Mouse (Mus musculus) urinary bladder, postnatal 4 days (tissue): ENCODE data around the gene Plin4.

ENCODE experiments used
- DNase-seq, 2 experiments: peaks; one replicate each; pipeline ENCODE4 v3.0.0; 2021 to 2022; ENCODE audit warnings: low spot score in 2 of 2

The Plin4 gene

DNA sequence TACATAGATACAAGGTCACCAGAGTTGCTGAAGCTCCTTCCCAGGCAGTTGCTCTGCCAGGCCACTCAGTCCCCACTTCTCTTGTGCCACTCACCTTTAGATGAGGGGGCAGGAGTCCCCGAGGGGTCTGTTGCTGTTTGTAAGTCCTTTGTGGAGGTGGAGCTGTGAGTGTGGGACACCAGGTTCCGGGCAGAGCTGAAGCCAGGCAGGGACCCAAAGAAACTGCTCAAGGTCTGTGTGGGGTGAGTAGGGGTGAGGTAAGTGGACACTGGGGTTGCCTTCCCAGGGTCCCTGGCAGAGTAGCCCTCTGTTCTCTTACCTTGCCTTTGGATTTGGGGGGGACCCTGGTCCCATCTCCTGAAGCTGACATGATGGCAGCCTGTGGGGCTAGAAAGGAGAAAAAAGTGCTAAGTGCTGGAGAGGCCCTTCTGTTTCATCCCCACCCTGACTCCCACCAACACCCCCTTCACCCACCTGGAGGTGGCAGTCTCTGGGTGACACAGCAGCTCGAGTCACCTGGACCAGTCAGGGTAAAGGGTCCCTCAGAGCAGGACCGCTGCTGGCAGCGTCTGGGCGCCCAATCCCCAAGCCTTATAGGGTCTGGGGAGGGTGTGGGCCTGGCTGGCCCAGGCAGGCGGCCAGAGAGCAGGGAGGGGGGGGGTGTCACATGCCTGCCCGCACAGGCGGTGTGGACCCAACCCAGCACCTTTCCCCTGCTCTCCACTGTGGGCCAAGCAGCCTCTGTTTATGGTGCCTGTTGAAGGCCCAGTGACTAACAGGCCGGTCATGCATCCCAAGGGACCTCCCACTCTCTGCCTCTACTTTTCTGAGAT, at the start of gene Plin4:
Gene Plin4 (minus strand): TSS at position 585 of the 833 bp plus-strand sequence.
- no peak for DNase-seq

DNA sequence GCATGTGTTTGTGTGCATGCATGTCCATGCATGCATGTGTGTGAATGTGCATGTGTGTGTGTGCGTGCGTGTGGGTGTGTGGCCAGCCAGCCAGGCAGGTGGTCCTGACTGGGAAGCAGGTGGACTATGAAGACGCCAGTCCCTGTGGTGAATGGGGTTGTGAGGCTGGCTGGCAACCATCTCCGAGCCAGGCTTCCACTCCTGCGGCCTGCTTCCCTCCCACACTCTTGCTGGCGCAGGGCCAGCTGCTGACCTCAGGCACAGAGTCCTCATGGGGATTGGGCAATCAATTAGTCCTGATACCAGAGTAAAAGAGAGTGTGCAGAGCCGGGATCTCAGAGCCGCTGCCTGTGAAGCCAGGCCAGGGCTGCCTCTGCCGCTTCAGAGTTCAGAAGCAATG, 44.0 kb upstream of the Plin4 start:
- peak; percentile 46 to 79 for DNase-seq

DNA sequence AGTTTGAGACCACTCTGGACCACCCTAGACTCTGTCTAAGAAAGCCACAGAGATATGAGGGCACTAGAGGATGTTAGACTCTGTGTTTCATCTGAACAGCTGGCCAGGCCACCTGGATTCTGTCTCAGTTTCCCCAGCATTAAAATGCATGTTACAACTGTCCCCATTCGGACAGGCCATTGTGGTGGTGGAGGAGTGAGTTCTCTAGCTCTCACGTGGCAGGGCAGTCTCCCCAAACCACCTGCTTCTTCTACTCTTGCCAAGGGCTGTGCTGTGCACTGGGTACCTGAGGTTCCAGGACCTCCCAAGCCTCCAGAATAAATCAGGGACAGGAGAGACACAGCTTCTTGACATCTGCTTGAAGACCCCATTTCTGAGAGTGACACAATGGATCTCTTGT, 40.3 kb upstream of the Plin4 start:
- DNase-seq = no peak

DNA sequence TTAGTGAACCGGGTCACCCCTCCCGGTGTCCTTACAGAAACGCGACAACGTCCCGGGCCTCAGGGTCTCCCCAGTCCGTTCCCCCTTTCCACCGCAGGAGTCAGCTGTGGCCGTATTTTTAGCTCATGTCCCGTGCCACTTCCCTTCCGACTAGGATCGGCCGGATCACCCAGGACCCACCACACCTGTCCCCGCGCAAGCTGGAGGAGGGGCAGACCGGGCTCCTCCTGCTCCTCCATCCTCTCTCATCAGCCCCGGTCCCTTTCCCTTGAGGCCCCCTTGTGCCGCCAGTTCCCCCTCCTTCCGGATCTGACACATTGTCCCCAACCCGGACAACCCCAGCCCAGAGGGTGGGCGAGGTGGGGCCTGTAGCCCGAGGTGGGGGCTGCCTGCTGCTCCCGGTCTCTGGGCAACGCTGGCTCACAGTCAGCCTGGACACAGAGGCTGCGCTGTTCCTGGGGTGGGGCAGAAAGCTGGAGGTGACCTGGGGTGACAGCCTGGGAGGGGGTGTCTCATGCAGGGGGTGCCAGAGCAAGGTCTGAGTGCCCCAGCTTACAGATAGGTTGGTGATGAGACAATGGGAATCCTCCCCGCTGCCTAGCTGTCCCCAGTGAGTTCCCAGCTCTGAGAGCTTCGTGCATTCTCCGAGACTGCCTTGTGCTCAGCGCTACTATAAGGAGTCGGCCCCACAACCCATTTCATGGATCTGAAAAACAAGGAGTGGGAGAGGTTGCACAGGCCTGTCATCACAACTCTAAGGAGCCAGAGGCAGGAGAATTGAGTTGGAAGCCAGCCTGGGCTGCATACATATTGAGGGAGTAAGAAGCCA, 39.4 kb upstream of the Plin4 start:
- DNase-seq = no peak

DNA sequence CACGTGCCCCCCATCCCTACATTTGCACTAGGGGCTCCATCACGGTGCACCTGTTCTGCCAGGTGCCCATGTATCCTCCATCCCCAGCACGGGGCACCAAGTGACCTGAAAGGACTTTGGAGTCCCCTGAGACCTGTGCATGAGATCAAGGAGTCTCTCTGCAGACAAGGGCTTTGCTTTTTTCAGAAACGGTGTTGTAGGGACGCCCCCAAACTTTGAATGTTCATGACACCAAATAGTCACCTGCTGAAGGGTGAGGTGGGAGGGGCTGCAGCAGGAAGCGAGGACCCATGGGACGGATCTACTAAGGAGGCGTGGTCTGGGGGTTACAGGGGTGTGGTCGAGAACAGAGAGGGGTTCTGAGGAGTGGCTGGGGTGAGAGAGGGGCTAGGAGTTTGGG, 38.7 kb upstream of the Plin4 start:
- DNase-seq = no peak

DNA sequence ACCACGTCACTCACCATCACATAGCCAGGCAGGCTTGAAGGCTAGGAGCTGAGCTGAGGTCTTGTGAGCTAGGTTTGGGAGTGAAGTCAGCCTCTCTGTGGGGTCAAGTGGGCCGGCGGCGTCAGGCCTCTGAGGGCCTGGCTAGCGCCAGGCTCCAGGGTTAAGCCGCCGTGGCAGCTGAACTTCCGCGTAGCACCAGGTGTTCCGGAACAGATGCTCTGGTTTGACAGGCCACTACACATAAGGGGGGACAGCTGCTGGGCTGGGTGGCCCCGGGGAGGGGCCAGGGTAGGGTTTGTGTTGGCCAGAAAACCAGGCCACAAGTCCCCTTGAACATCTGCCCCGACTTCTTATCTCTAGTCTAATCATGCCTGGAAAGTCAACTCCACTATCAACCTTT, 37.8 kb upstream of the Plin4 start:
- no peak for DNase-seq

DNA sequence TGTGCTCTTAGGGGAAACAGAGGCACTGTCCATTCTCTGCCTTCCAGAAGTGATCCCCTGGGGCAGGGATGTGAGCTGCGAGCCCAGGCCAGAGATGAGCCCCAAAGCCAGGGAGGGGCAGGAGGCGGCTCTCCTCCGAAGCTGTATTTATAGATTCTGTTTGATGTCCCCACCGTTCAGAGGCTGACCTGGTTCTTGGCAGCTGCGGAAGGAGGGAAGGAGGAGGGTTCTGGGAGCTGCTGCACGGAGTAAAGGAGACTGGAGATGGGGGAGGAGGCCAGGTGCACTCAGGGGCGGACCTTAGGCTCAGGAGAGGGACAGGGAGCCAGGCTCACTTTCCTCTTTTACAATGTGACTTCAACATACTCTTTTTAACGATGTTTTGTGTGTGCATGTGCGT, 36.5 kb upstream of the Plin4 start:
- DNase-seq = no peak

DNA sequence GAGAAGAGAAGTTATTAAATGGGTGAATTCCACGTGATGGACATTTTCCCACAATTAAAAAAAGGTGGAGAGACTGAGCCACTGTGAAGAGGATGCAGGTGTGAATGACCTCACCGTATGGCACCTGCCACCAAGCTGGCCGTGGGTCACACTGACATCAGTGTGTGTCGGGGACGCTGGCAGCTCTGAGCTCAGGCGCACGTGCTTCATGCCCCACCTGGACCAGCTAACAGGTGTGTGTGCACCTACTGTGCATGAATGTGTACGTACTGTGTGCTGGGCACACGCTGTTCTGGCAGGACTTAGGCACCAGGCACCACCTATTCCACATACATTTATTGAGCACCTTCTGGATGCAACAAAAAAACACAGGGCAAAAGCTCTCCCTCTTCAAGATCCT, 34.9 kb upstream of the Plin4 start:
- DNase-seq = no peak

DNA sequence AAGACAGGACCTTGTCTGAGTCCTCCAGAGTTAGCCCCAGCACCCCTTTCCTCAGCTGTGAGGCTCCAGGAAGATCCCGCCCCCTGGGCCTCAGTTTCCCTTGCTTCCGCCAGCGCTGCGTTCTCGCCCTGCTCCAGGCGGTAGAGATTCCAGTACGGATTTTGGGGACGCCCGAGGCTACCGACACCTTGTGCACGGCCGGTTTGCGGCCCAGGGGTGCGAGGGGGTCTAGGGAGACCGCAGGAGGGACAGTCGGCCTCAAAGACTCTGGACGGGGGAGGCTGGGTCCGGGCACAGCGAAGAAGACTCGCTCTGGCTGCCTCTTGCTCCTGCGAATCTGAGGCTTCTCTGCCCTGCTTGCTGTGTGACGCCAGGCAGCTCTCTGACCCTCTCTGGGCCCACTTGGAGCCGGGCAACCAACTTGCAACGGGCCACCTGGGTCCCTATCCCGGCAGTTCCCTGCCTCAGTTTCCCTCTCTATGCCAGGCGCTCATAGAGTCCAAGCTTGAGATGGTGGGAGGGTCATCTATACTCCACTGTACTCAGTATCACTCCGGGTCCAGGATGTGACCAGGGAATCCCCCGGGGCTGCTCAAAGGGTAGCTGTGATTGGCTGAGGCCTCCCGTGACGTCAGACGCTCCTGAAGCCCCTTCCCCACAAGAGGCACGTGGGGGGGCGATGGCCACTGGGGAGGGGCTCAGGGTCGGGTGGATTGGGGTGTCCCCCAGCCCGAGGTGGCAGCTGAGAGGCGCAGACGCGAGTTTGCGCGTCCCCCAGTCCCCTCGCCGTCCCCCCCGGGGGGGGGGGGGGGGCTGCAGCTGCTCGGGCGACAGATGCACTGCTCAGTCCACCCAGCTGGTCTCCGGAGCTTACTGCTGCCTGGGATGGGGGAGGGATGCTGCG, 32.4 kb upstream of the Plin4 start:
- DNase-seq = no peak

DNA sequence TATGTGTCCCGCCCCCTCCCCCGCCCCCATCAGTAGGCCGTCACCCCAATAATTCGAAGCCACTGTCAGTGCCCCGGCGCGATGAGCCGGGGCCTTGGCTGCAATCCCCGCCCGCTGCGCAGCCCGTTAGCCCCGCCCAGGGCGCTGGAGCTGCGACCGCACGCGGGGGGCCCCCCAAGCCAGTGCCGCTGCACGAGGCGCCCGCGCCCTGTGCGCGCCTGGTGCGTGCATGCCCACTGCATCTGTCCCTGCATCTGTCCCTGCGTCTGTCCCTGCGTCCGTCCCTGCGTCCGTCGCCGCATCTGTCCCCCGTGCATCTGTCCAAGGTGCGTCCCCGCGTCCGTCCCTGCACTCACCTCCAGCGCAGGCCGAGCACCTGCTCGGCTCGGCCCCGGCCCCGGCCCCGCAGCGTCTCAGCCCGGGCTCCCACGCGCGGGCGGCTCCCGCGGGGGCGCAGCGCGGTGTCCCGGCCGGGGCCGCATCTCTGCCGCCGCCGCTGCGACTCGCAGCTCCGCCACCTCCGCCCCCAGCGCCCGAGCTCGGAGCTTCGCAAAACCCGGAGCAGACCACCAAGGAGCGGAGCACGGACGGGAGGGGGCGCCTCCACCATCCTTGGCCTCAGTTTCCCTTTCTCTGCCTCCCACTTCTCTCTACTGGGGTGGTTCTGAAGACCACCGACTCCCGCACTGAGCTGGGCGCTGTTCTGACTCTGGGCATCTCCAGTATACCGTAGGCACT, 30.4 kb upstream of the Plin4 start, which contains the start of gene Sema6b:
Gene Sema6b (minus strand): TSS at position 486 of the 738 bp plus-strand sequence.
- no peak for DNase-seq

DNA sequence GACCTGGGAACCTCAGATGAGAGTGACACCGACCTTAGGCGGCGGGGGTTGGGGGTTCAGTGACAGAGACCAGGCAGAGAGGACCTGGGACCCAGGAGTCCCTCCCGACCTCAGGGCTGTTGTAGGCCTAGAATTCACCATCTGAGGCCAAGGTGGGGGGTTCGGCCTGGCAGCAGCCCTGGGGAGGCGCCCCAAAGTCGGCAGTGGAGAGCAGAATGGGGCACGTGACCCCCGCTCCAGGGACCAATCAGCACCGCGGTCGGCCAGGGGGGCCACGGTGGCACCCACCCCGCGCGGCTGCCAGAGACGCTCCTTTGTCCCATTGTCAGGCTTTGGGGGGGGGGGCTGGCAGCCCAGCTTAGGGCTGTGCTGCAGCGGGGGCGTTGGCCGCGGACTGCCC, 29.8 kb upstream of the Plin4 start:
- no peak for DNase-seq

DNA sequence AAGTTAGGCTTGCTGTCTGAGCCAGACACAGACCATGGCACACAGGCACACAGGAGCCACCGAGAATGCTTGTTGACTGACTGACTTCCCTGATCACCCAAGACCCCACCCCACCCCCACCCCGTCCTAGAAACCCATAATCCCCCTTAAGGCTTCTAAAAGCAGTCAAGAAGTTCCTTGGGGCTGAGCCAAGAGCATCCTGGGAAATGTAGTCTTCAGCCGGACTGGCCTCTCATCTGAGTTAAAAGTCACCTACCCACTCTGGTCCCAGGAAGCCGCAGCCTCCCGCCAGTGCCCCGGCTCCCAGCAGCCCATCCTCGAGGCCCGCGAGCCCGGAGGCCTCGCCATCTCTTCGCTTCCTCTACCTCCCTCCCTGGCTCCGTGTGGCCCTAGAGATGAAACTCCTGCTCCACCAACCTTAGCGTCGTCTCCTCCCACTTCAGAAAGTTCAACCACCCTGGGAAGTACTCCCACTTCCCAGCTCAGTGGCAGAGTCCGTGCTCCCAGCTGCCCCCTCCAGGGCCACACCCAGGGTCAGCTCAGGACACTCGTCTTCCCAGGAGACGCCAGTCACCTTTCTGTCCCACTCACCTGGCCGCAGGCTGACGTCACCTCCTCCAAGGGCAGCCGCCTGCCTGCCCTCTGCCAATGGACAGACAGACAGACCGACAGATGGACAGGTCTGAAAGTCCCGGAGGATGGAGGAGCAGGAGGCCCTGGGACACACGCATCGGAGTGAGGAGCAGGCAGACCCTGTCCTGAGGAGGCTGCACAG, 28.4 kb upstream of the Plin4 start:
- DNase-seq = no peak

DNA sequence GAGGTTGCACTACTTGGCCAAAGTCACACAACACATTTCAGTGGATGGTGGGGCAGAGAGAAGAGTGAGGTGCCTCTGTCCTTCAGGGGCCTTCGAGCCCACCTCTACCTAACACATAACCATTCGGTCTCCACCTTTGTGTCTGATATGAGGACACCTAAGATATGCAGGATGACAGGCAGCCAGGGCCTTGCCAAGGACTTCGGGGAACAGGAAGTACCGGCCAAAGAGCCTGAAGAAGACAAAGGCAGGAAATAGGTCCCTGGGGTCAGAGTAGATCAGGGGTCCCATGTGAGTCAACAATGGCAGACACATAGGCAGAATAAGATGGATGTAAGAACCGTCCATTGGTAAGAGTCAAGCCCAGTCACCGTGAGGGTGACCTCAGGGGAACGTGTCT, 27.0 kb upstream of the Plin4 start:
- no peak for DNase-seq

DNA sequence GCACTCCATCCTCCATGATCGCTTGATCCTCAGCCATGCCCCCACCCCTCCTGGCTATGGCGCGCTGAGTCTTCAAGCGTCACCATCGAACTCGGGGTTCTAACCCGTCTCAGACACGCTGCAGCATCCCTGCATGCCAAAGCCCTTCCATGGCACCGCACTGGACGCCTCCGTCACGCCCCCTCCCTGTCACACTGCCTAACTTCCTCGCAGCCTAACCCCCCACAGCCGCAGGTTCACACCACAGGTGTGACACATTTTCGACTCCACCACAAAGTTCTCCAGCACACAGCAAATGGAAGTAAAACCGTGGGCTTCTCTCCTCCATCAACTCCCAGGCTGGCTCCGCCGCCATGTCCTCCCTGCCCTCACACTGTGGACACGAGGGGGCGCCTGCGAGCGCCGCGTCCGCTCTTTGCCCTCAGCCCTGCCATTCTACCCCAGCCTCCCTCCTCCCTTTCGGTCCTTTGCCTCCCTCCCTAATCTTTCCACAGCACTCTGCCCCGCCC, 24.9 kb upstream of the Plin4 start:
- DNase-seq = no peak

DNA sequence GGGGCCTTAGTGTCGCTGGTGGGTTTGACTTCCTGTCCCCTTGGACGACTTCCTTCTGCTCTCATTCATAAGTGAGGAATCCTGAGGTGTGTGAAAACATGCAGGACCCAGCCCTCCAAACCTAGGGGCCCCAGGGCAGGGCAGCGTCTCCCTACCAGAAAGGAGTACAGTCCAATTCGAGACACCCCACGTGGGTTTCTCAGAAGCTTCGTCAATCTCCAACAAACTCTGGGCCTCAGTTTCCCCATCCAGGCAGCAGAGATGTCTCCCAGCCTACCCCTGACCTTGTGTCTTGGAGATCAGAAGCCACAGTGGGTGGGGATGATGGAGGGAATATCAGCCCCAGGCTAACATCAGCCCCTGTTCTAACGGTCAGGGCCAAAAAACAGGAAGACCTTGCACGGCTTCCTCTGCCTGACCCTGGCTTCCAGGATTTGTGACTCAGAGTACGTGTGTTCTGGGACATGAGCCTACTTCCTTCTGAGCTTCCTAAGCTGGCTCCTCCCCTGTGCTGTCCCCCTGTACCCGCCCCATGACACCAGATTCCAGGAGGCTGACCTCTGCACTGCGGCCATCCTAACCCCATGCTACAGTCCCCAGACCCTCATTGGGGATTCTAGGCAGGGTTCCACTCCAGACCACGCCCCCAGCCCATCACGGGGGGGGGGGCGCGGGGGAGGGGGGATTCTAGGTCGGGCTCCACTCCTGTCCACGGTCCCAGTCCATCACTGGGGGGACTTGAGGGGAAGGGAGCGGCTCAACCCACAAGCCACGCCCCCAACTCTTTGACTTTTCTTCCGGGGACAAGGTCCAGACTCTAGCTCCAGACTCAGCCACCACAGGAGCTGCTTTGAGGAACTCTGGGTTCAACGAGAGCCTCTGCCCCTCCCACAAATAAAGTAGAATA, 24.1 kb upstream of the Plin4 start:
- no peak for DNase-seq

DNA sequence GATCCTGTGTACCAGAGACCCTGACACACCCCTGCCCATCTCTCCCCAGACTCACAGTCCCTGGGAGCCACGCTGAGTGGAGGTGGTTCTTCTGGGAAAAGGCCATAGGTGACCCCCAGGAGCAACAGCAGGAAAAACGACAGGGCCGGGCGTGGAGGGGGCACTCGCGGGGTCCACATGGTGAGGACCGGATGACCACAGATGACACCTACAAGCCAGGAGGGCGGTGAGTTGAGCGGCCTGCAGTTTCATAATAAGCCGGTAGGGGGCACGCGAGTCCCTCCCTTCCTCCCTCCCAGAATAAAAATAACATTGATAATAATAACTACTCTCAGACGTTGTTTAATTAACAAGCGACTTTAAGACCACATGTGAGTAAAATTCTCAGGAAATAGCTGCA, 23.1 kb upstream of the Plin4 start:
- no peak for DNase-seq

DNA sequence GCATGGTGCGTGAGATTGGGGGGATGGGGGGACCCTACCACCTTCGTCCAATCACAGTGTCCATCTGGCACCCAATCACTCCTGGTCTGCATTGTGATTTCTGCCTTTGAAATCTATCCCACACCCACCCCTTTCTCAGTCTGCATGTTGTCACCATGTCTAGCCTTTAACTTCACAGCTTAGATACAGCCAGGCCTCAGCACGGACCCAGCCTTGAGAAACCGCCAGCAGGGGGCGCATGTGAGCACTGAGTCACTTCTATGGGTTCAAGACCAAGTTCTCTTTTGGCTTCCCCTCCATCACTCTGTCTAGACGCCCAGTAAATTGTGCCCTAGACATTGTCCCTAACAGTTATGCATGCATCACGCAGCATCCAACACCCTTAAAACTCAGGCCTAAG, 22.2 kb upstream of the Plin4 start:
- DNase-seq = peak in 1 of 2 experiments; percentile 77

DNA sequence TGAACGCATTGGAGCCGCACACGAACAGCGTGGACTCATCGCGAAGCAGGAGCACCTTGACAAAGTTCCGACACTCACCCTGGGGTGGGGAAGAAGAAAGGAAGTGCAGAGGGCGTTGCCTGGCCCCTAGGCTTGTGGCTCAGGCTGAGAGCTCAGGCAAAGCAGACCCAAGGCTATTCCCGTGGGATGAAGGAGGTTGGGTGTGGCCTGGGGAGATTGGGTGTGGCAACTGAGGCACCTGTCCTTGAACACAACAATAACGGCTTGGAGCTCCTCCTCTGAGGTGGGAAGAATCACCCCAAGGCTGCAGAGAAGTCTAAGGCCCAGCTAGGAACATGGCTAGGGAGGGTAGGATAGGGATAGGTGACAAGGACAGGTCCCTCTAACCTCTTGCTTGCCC, 21.5 kb upstream of the Plin4 start:
- DNase-seq = no peak

DNA sequence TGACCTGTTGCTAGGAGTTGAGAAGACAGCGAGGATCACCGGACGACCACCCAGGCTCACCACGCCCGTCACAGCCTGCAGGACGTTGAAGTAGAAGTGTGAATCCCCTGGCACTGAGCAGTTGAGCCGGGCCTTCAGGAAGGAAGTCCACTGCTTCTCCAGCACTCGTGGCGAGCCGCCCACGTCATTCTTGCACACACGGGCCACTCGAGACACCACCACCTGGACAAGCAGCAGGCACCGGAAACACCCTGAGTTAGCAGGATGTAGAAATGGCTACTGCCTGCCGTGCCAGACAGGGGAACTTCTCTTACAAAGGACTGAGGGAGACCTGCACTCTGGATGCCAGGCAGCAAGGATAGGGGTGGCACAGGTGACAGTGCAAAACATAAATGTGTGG, 18.6 kb upstream of the Plin4 start:
- DNase-seq = no peak
